Mouse (Mus musculus) c-Kit-positive CD71-positive TER-119-negative erythroid progenitor cells, embryonic 14.5 days (primary cell): ENCODE measurements around the gene Fras1.

Source experiments
- DNase-seq: peaks from one replicate; pipeline ENCODE4 v3.0.0-alpha.2; 2013; ENCODE audit warnings: low read depth

Gene Fras1

GRCm38 (mm10) chr5:96682777-96683176 is 309.0 kb downstream of the Fras1 start:
- no peak for DNase-seq

GRCm38 (mm10) chr5:96688885-96689284 is 315.1 kb downstream of the Fras1 start:
- DNase-seq = no peak

GRCm38 (mm10) chr5:96698972-96699371 is 325.2 kb downstream of the Fras1 start:
- no peak for DNase-seq

GRCm38 (mm10) chr5:96702706-96703625 is 329.2 kb downstream of the Fras1 start:
- no peak for DNase-seq

DNA sequence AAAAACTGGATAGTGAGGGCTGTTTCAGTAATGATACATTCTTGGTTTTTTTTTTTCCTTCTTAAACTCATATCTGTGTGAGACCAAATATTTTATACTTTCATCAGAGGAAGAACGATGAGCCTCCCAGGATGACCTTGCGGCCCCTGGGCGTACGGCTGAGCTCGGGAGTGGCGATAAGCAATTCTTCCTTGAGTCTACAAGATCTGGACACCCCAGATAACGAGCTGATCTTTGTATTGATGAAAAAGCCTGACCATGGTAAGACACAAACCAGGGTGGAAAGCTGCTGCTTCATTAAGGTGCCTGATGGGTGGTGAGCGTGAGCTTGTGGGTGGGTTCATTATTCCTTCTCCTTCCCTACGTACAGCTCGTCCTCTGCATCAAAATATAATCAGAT is 334.8 kb downstream of the Fras1 start:
- no peak for DNase-seq

GRCm38 (mm10) chr5:96712089-96712684 is 338.4 kb downstream of the Fras1 start:
- no peak for DNase-seq

GRCm38 (mm10) chr5:96712799-96713198 is 339.0 kb downstream of the Fras1 start:
- DNase-seq = no peak

DNA sequence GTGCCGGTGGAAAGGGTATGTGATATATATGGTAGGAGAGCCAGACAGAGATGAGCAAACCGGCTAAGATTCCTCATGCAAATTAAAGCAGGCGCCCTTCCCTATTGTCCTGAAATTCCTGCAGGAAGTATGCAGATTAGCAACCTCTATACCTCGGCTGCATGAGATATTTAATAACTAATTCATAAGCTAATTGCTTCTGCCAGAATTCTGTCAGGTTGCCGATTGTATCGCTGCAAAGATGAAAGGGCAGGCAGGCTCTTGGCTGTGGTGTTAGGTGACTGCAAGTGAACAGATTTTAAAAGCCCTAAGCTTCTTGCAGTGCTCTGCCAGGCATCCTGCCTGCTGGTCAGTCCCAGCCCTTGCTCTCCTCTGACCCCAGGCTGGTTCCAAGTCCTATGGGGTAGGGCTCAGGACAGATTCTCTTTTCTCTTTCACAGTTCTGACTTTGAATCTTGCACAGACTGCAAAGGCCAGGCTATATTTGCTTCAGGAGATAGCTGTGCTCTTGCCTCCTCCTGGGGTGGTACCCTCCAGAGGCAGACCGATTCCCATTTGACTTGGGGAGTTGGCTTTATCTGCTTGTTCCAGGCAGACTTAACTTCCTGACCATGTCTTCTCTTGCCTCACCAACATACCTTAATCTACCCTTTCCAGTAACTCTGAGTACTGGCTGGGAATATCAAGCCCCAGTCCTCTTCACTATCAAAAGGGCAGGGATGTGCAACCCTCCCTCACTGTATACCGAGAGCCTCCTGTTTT is 342.7 kb downstream of the Fras1 start:
- no peak for DNase-seq

- no peak for DNase-seq
Observed at GRCm38 (mm10) chr5:96717690-96718089, 343.9 kb downstream of the Fras1 start.

- DNase-seq = no peak
Observed at GRCm38 (mm10) chr5:96718601-96719000, 344.8 kb downstream of the Fras1 start.

DNA sequence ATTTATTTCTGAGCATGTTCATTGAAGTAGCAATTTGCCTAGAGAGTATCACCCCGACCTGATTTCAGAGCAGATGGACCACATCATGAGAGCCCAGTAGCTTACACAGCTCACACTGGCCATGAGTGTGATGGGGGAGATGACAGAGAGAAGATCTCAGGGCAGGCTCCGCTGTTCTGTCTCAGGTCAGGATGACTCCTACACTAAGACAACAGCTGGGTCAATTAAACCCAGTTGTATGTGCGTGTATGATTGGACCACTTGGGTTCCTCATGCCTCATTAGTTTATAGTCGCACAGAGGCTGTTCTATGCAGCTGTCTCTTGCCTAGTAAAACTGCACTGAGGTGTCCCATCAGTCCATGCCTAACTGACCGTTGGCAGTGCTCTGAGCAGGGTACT is 345.5 kb downstream of the Fras1 start:
- DNase-seq = no peak

GRCm38 (mm10) chr5:96722690-96723089 is 348.9 kb downstream of the Fras1 start:
- no peak for DNase-seq

DNA sequence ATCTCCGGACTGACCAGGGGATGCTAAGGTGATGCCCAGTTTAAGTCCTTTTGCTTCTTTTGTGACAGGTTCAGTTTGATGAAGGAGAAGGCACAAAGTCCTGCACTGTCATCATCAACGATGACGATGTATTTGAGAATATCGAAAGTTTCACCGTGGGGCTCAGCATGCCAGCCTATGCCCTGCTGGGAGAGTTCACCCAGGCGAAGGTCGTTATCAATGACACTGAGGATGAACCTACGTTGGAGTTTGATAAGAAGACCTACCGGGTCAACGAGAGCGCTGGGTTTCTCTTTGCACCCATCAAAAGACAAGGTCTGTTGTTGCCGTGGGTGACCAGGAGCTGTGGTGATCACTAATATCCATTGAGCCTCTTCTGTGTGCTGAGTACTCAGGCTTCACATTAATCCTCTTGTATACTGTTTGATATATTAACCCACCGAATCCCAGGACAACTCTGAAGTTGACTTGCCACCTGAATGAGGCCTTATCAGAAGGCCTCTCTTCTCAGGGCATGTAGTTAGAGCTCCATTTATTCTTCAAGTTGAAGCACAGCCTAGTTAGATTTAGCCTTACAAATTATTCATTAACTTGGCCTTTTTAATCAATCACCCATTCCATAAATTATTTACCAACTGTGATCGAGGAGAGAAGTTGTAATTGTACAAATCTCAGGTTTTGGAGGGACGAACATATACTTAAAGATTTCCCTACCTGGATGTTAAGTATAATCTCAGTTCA is 365.6 kb downstream of the Fras1 start:
- no peak for DNase-seq

DNA sequence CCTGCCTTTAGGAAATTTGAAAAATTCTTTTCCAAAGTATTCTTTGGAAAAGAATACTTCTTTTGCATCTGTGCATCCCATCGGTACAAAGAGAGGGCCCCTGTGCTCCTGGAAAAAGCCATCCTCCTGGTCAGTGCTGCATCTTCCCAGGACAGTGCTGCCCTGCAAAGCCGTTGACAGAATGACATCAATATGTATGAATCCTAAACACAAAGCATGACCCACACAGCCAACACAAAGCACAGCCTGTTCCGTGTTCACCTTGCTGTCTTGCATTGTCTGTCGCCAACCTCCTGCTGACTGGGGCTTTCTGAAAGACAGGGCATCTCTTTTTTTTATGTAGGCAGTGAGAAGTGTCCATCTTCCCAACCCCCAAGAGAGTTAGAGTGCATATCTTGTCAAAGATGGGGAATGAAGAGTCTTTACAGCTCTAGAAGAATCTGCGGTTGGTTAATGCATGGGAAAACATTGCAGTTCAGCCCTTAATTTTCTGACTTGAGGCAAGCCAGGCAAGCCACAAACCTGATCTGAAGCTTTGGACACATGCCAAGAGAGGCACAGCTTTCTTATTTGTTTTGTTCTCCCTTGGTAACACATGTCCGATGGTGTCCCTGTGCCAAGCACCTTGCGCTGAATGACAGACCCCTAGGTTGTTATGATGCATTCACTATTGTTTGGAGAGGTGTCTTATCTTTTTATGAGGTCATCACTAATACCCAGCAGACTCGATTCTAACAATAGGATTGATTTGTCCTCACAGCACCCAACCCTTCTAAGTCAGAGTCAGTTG is 373.6 kb downstream of the Fras1 start:
- no peak for DNase-seq

DNA sequence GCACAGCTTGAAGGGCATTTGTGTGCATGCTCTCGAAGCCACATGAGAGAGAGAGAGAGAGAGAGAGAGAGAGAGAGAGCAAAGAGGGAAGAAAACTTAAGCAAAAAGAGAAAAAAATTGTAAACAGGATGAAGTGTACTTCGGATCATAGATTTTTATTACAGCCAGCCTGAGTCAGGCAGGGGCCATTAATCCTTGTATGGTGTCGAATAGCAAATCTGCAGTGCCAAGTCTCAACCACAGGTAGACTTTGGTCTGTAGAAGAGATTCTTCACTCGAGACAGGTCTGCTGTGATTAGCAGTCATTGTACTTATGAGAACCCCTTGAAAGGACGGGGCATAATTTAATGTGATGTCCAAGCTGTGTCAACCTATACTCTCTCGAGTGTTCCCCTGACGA is 383.9 kb downstream of the Fras1 start:
- no peak for DNase-seq

GRCm38 (mm10) chr5:96762021-96762420 is 388.3 kb downstream of the Fras1 start:
- DNase-seq = no peak

DNA sequence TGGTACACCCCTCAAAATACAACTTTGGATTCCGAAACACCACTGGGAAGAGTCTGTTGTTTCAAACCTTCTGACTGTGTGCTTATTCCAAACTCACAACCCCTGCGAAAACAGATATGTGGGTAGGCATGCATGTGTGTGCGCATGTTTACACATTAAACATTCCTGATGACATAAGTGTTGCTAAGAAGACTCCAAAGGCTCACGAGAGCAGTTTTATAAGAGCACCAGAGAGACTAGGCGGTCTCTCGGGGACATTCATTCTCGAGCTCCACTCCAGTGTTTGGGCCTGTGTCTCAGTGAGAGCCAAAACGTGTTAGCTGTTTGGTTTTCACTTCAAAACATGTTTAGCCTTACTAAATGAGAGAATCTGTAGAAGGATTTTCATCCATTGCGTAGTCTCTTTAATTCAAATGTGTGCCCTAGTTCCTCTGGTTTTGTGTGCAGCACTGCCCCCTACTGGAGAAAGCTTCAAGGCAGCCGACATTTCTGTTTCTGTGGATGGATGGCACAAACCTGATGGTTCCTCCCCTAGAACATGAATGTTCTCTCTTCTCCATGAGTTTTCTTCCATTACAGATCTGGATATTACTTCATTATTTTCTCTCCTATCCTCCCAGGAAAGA is 395.2 kb downstream of the Fras1 start:
- DNase-seq = peak; percentile 46

DNA sequence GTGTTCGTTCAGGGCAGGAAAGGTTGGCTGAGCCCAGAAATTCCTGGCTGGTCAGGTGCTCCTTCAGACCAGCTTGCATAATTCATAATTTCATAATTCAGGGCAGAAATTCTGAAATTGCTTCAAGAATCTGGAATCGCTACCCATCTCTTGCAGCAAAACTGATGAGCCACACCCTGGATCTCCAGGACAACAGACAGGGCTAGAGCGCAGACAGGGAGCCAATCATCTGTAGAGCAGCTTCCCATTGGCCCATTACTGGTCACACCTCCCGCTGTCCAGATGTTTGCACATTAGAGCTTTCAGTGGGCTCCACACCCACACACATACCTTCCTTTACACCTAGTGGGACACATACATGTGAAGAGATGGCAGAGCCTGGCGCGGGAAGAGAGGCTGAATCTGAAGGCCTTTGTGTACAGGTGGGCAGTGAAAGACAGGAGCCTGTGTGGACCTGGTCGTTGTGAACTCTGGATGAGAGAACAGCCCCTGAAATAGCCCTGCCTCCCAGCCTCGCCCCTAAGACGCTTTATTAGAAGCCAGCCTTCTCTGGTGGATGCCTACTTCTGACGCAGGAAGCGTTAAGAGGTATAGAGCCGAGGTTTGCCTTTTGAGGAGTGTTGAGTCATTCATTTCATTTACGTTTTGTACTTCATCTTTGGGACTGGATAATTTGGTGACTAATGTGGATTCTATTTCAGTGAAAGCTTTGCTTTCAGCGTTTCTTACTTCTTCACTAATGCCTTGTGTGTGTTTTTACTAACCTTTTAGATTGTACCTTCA is 409.9 kb downstream of the Fras1 start:
- DNase-seq = no peak

DNA sequence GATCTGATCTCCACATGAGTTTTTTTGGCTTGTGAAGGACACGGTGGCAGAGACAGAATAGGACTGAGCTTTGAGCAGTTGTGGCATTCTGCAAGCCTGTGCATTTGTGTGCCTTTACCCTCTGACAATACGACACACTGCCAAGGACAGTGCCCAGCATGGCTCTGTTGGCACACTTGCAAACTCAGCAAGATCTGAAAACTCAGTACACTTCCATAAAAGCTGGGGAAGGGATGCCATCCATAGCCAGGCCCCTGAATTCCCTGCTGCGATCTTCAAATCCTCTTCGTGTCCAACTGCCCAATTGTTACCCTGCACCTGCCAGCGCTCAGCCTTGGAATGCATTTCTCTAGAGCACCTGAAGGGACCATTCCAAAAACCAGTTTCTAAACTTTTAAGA is 411.3 kb downstream of the Fras1 start:
- DNase-seq = no peak

DNA sequence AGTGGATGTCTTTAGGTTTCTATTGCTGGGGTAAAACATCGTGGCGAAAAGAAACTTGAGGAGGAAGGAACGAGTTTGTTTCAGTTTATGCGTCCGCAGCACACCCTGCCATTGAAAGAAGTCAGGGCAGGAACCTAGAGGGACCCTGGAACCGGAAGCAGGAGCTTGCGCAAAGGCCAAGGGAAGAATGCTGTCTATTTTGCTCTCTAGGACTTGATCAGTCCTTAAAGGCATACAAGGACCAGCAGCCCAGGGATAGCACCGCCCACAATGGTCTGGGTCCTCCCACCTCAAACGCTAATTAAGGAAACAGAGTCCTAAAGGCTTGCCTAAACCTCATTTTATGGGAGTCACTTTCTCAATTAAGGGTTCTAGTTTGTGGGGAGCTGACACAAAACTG is 418.7 kb downstream of the Fras1 start:
- DNase-seq = no peak
